Mouse (Mus musculus) fibroblast of lung, adult 2 months (primary cell): ENCODE measurements around the gene Fa2h.
A peak's percentile ranks its signal among the peaks of the same experiment; 100 is the strongest.

Experiments
- DNase-seq: peaks from one replicate; pipeline ENCODE4 v3.0.0-alpha.2; 2011; ENCODE audit warnings: low read depth

The Fa2h gene

DNA sequence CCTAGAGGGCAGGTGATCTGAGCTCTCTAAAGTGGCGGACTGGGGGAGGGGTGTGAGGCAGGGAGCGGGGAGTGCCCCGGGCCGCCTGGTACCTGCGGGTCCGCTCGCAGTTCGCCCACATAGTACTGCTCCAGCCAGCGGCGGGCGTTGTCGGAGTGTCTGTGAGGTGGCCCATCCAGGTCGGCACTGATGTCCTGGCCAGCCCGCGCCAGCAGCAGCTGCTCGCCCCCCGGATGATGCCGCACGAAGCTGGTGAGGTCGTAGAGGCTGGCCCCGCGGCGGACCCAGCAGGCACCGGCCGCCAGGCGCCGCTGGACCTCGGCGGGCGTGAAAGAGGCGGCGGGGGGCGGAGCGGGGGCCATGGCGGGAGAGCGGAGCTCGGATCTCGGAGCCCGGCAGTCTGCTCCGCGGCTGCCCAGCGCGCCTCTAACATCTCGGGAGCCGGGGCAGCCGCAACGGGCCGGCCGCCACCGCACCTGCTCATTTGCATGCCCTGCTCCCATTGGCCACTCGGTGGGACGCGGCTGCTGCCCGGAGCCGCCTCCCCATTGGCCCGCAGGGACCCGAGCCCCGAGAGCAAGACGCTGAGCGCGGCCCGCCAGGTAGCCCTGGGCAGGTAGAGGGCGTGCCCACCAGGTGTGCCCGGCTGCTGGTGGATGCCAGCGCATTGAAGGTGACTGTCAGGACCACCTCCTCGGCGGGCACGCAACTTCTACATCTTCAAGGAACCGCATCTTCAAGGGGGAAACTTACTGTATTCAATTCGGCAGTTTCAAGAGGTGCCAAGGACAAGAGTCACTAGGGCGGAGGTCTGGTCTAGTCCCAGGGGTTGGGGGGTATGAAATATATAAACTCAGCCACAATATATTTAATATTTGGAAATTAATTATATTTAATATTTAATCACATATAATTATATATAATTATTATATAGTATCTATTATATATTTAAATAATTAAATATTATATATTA lies at the start of gene Fa2h:
Fa2h (minus strand) TSS at position 434 of the 973 bp plus-strand sequence.
- DNase-seq = no peak

DNA sequence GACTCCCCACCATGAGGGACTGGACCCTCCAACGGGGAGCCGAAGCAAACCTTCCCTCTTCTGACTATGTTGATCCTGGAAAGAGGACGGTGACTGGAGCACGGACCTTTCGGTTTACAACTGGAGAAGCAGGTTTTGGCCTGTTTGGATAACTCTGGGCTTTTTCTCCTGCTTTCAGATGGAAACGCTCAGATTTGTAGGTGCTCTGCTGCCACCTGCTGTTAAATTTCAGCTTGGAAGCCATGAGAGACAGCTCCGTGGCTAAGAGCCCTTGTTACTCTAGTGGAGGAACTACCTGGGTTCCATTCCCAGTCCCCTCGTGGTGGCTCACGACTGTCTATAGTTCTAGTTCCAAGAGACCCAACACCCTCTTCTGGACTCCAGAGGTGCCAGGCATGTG lies 45.6 kb upstream of the Fa2h start:
- peak; percentile 58 for DNase-seq

DNA sequence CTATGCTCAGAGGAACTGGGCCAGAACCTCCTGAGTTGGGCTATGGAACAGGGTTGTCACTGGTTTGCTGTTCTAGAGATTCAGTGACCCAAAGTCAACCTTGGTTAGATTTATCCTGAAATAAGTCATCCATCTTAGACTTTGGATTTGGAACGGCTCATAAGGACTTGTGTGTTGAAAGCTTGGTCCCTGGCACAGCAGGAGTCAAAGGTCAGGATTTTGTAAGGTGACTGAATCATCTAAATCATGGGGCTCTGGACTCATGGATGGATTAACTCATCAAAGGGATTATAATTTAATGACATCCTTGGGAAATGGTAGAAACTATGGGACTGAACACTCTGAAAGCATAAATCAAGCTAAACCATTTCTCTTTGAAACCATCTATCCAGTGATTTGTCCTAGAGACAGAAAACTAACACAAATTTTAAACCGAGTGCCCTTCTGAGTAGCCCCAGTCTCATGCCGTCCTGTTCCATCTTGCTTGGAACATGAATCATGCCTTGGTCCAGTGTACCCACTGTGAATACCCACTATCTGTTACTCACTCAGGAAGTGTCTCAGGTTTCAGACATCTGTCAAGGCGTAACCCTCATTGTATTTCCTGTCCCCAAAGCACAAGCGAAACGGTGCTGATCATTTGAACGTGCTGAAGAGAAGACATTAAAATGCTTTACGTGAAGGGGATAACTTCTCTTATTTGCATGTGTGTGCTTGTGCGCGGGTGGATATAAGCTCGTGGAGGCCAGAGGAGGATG lies 41.6 kb upstream of the Fa2h start:
- no peak for DNase-seq

DNA sequence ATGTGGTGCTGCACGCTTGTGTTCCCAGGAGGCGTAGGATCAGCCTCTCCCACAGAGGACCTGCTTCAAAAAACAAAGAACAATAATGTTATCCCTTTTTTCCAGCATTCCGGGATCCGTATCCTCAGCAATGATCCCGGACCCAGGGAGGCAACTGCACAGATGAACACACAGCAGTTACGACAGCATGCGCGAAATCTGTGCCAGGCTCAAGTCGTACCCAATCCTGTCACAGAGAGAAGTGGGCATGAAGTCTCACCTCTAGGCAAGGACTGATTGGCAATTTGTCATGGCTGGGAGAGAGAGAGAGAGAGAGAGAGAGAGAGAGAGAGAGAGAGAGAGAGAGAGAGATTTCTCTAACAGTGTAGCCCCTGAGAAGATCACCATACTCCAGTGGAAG lies 31.0 kb upstream of the Fa2h start:
- DNase-seq = no peak

DNA sequence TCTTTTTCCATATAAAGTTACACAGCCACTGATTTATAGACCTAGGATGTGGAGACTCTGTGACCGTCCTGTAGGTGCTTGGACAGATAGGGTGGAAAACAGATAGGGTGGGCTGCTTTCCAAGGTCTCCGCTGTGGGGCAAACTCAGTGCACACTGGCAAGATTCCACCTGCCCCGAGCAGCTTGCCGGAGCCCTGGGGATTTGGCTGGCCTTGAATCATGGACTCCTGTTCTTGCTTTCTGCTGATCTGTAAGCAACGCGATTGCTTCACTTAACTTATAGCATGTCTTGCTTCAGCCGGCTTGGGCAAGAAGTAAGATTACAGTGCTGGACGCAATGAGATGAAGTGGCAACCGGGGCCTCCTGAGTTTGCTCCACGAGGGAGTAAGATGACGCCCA lies 30.6 kb upstream of the Fa2h start:
- no peak for DNase-seq

DNA sequence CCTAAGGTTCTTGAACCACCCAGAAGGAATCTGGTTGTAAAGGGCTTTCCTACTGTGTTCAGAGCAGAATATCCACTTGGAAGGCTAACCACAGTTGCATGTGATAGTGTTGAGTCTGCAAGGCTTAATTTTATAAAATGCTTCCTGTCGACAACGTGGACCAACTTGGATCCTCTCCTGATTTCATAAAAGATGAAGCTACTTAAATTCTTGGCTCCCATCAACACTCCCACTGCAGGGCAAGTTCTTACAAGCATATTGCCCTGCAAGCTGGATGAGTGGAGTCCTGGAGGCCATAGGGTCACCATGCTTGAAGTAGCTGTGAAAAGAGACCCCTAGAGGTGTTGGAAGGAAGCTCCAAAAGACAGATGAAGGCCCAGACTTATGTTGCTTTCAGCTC lies 29.0 kb upstream of the Fa2h start:
- no peak for DNase-seq

DNA sequence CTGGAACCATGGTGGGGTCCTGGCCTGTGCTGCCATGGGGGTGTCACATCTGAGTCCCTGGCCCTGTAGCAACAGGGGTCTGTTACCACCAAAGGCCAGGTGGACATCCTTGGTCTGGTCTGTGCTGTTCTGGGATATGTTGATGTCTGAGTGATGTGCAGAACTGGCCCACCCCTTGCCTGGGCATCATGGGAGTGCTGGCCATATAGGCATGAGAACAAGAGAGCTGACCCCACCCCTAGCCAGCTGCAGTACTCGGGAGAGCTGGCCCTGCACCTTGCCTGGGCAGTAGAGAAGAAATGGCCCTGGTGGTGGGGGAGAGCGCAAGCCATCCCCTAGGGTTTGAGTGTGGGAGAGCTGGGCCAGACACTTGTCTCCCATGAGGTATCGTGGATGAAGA lies 25.5 kb upstream of the Fa2h start:
- DNase-seq = no peak

DNA sequence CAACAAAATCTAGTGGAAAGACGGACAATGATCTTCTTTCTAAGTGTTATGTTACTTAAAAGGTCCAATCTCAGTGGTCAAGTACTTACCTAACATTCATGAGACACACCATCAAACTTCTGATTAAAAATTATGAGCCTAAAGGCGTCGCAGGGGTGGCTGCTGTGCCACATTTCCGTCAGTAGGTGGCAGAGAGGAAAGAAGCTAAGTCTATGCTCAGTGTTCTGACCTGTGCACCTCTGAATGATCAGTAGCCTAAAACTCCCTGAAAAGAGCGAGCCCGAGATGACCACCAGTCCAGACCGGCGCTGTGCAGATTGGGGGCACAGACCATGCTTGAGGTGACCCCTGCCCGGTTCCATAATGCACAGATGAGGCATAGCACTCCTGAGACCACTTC lies 25.0 kb upstream of the Fa2h start:
- DNase-seq = no peak

DNA sequence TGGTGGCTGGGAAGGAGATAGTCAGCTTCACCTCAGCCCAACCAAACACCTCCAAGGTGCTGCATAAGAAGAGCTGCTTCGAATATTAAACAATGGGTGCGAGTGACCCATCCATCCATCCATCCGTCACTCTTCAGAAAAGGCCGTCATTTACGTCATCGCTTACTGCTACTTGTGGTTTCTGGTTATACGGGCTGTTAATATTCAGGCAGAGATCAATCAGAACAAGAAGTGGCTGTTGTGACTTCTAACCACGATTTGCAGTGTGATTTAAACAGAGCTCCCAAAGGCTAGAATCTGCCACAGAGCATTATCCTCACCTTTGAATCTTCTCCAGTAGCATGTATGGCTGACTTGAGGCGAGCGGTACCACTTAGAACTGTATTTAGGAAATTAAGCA lies 23.6 kb upstream of the Fa2h start:
- no peak for DNase-seq

DNA sequence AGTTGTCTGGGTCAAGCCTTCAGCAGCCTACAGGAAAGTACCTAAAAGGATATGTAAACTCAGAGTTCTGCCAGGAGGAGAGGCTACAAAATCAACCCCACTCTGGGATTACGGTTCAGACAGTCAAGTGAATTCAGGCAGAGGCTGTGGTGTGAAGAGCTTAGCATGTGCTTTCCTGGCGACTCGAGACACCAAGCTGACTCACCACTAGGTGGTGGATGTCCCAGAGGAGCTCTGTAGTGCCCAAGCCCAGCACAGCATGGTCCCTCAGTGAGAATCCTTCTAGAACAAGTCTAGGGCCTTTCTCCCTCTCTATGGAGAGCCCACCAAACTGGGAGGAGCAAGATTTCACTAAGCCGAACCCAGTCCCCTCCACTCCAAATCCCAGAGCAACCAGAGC lies 9.8 kb upstream of the Fa2h start:
- no peak for DNase-seq

DNA sequence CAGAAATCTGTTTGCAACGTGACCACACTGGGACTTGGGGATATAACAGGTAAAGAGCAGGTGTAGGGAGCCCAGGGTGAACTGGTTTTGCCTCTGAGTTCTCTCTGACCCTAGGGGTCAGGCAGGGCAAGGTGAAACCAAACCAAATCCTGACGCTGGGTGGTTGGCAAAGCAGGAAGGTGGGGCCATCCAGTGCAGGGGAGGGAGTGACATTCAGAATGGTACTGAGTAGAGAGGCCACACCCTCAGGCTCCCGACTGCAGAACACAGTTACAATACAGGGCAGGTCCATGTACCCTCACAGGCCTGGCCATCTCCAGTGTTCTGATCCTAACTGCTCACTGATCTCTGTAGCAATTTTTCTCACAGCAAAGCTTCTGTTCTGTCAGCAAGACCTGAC lies 2.4 kb downstream of the Fa2h start:
- DNase-seq = no peak

DNA sequence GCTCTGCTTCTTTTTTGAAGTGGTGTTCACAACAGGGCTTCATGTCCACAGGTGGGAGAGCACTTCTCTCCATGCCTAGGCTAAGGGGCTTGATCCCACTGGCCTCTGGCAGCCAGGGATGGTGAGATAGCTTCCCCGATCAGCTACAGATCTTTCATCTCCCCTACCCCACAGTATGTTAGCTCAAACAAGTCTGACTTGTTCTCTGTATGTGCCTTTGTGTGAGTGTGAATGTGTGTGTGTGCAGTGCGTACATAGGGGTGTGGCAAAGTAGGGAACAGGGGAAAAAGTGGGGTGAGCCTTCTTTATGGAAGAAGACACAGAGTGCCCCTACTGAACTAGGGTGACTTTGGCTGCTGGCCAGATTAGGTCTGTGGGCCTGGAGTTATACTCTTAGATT lies 2.8 kb downstream of the Fa2h start:
- DNase-seq = no peak

DNA sequence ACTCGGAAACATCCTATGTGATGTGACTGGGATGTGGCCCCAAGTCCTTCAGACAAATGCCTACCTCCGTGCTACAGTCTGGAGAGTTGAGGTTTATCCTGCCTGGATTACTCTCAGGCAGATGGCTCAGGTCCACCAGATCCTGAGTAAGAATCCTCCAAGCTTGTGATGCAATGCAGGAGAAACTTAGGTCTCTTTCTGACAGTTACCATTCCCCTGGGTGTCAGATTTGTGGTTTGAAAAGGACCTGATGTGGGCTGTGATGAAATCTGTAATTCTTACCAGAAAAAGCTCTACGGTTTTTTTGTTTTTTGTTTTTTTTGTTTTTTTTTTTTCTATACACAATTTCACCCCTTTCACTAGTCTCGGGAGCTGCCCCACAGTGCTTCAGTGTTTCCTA lies 4.0 kb downstream of the Fa2h start:
- DNase-seq = no peak

DNA sequence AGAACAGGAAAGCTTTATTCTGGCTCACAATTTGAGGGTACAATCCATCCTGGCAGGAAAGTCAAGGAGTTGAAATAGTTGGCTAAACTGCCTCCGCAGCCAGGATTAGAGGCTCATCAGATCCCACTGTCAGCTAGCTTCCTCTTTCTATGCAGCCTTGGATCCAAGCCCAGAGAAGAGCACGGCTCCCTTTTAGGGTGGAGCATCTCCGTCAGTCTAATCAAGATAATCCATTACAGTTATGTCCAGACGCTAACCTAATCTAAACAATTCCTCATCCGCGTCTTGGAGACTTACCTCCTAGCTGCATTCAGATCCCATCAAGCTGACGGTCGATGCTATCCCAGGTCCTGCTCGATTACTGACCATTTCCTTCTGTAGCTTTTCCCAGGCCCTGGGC lies 7.7 kb downstream of the Fa2h start:
- no peak for DNase-seq

DNA sequence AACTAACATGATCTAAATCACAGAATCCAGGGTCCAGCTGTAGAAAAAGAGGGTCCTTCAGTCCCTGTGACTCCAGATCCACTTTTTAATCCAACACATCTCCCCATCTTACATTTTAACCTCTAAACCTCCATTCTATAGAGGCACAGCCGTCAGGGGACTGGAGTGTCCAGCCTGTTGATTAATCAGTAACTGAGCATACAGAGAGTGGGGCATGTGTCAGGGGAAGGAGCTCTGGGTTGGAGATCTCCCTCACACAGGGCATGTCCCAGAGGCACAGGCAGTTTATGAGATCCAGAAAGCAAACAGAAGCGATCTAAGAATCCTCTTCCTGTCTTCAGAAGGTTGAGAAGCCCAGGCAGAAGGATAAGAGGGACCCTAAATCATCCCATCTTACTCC lies 9.0 kb downstream of the Fa2h start:
- DNase-seq = no peak

DNA sequence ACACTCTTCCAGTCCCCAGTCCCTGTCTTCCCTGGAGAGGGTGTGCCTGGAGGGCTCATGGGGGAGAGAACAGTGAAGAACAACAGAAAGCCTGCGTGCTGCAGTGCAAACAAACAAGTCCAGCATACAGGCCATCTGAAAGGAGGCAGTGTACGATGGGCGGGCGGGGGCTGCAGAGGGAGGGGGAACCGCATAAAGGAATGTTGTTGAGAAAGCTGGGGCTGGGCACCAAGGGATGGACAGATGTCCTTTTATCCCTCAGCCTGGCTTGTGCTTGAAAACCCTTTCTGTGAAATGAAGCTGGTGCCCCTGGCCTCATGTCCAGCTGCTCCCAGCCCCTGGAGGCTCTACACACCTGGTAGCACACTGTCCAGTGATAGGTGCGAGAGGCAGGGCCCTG lies 18.4 kb downstream of the Fa2h start:
- no peak for DNase-seq

DNA sequence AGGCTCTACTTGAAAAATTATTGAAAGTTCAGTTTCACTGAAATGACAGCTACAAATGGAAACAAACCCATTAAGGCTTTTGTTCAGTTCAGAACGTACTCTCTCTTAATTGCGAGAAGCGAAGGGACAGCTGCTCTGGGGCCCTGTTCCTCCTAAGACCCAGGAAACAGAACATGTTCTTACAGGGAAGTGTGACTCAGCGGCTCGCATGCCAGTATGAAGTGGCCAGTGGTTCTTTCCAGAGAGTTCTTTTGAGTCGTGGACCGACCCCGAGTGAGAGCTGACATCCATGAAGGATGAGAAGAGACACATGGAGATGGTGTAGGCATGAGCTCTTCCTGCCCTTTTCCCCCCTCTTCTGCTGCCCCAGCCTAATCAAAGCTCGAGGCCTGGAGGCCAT lies 23.9 kb downstream of the Fa2h start:
- DNase-seq = no peak

DNA sequence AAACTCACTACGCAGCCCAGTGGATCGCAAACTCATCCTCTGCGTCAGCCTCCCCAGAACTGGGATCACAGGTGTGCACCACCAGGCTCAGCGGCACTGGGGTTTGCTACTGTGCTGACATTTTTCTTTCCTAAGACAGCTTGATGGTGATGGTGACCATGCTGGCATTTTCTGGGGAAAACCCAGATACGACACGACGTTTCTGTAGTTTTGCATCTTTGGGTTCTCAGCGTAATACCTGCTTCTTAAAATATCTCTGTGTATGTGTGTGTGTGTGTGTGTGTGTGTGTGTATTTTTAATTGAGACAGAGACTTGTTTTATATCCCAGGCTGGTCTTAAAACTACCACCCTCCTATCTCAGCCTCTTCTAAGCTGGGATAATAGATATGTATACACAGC lies 26.3 kb downstream of the Fa2h start:
- DNase-seq = no peak

DNA sequence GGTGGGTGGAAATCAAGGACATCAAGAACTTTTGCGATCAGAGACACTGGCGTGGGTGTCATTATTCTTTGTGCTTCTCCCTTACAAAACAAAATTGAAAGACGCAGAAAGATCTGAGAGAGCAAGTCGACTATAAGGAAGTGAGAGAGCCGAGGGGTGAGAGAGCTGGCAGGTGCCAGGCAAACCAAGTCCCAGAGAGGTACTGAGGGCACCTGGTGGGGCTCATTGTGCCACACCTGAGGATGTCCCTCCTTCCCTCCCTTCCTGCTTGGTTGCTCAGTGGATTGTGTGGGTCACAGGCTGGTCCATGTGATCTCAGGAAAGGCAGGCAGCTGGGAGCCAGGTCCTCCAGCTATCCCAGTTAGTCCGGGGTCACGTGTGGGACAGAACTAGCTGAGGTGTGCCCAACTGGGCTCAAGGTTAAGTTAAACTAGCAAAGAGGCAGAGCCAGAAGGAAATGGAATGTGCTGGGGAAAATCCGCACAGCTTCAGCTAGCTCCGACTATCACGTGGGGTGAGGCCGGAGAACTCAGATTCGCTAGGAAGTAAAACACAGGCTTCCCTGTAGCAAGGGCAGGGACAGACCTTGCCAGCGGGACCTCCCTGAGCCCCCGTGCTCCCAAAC lies 26.9 kb downstream of the Fa2h start:
- DNase-seq = no peak

DNA sequence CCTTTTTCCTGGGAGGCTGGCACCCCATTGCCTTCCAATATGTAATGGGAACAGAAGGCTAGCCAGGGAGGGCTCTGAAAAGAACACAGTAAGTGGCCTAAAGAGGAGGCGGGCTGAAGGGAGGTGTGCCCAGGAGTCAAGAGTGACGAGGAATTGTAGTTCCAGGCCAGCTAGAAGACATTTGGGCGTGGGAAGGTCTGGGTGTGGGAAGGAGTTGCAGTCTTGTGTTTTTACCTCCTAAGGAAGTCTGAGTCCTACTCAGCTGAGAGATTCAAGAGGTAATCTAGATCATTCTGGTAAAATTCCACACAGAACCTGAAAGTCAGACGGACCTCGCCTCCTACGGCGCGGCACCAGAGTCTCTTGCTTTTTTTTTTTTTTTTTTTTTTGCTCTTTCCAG lies 30.1 kb downstream of the Fa2h start:
- DNase-seq = no peak

DNA sequence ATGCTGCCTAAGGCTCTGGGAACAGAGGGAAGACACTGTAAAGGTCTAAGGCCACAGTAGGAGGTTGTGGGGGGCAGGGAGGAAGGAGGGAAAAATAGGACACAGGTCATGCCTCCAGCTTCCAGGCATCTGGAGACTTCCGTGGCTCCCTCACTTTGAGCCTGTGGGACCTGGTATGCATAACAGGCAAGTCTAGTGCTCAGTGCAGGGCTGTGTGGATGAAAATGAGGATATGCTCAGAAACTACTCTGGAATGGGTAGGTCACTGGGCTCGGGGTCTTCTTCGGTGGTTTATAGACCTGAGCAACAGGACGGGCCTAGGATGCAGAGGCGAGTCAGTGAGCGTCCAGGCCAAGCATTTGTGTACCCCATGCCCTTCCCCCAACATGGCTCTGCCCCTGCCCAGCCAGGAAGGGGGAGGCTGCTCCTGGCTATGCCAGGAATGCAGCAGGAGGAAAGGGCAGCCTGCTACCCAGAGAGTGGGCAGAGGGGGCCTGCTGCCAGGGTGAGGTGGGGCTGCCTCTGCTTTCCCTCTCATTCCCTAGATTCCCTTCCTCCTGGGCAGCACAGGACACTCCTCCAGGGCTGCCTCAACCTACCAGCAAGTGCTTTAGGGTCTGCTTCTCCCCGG lies 32.9 kb downstream of the Fa2h start:
- no peak for DNase-seq

DNA sequence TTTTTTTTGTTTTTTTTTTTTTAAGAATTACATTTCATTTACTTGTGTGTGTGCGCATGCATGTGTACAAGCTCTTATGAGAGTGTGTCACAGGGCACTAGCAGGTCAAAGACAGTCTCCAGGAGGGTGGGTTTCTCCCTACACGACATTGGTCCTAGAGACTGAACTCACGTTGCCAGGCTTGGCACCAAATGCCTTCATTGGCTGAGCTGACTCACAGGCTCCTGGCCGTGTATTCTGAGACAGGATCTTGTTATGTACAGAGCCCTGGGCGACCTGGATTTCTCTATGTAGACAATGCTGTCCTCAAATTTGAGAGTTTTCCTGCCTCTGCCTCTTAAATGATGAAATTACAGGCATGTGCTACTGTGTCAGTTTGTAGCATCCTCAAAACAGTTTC lies 33.7 kb downstream of the Fa2h start:
- DNase-seq = no peak

DNA sequence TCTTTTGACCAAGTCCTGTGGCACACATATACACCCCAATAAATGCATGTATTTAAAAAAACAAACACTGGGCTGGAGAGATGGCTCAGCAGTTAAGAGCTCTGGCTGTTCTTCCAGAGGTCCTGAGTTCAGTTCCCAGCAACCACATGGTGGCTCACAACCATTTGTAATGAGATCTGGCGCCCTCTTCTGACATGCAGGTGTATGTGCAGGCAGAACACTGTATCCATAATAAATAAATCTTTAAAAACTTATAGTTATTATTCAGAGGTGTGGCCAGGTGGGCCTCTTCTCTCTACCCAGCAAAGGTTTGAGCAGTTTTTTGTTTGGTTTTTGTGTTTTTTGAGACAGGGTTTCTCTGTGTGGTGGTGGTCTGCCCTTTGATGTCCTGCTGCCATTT lies 34.7 kb downstream of the Fa2h start:
- DNase-seq = no peak
